Mouse (Mus musculus) embryonic fibroblast, embryonic 13.5 days (primary cell): ENCODE results near the gene Dcaf12l1.

Experiments
- CTCF ChIP-seq: IDR thresholded peaks from 2 replicates; pipeline ENCODE4 v1.5.1; 2011; ENCODE audit warnings: mild to moderate bottlenecking, control low read depth, low read length, moderate library complexity, borderline replicate concordance; ENCODE audit not compliant: insufficient read depth
- POLR2A ChIP-seq: IDR thresholded peaks from 2 replicates; pipeline ENCODE4 v1.6.1; 2011; ENCODE audit warnings: low read depth, mild to moderate bottlenecking, control low read depth, low read length, moderate library complexity

DNA sequence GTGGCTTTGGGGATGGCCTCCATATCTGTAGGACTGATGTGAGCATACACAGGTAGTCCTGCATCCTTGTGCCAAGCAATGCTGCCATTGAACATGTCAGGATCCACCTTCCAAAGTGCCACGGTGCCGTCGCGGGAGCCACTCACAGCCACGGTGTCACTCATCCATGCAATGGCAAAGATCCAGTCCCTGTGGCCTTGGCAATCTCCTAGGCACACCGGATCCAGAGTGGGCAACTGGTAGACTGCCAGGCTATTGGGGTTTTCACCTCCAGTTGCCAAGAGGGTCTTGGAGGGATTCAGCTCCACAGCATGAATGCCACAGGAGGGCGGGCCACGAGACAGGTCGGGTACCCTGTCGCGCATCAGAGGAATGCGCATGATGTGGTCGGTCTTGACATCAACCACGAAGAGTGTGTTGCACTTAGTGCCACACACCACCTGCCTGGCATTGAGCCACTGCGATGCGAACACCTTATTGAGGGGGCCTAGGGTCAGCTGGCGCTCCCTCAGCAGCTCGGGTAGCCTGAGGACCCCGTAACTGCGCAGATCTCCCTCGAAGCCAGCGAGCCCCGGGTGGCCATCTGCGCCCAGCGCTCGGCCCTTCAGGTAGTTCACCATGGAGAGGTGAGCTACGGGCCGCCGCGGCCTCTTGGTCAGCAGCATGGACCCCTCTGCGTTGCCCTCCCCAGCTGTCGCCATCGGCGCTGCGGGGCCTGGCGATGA is 799 bp downstream of the Dcaf12l1 start:
- TF ChIP-seq CTCF, result no peak
- TF ChIP-seq POLR2A, result no peak
